Mouse (Mus musculus): ENCODE measurements around the gene Calml3.

GRCm38 (mm10) chr13:3832450-3832849 lies 28.3 kb upstream of the Calml3 start:
- TF ChIP-seq CTCF (IDR thresholded peaks at IDR 0.05; ENCODE audit: insufficient read depth, low read depth, low read length) (no peak), POLR2A (IDR thresholded peaks at IDR 0.05; ENCODE audit: insufficient read depth, low read depth, low read length) (no peak)
